Mouse (Mus musculus) testis, adult 2 months (tissue): Measurements from ENCODE around the gene Crabp2.
A peak's percentile ranks its signal among the peaks of the same experiment; 100 is the strongest.

Source experiments
- CTCF ChIP-seq: fragments of 200-500 bp; IDR thresholded peaks from 2 replicates; pipeline ENCODE4 v1.5.1; 2012; ENCODE audit warnings: low read depth, mild to moderate bottlenecking, inconsistent platforms, low read length, moderate library complexity; ENCODE audit not compliant: control insufficient read depth, insufficient read depth, insufficient replicate concordance
- POLR2A ChIP-seq: fragments of 200-500 bp; IDR thresholded peaks from 2 replicates; pipeline ENCODE4 v1.6.1; 2012; ENCODE audit warnings: low read depth, mild to moderate bottlenecking, inconsistent platforms, low read length, moderate library complexity; ENCODE audit not compliant: control insufficient read depth

GRCm38 (mm10) chr3:87930078-87930795, 18.2 kb upstream of the Crabp2 start, which contains the start of the genes Isg20l2 and Rrnad1:
- TF ChIP-seq CTCF (peak; percentile 67; the same call in 1 of the 2 replicates), POLR2A (peak; percentile 71)
